Mouse (Mus musculus) testis, postnatal 14 days (tissue): ENCODE data around the gene Epb41l1.
A peak's percentile ranks its signal among the peaks of the same experiment; 100 is the strongest.

ENCODE experiments used
- DNase-seq: peaks from one replicate; pipeline ENCODE4 v3.0.0; 2021; ENCODE audit warnings: low spot score

The Epb41l1 gene

DNA sequence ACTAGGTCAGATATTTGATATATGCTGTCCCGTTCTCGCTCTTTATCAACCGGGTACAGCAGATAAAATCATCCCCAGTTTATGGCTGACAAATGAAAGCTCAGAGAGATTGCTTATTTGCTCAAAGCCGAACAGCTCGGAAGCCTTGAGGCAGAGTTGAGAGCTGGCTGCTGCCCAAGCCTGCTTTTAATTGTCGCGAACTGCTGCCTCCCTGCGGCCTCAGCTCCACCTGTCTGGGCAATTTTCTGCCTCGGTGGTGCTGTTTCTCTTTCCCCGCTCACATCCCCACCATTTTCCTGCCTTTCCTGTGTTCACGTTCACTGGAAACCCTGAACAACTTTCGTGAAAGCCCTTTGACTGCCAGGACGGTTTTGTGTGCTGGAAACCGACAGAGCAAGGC lies 39.8 kb downstream of the Epb41l1 start:
- no peak for DNase-seq

DNA sequence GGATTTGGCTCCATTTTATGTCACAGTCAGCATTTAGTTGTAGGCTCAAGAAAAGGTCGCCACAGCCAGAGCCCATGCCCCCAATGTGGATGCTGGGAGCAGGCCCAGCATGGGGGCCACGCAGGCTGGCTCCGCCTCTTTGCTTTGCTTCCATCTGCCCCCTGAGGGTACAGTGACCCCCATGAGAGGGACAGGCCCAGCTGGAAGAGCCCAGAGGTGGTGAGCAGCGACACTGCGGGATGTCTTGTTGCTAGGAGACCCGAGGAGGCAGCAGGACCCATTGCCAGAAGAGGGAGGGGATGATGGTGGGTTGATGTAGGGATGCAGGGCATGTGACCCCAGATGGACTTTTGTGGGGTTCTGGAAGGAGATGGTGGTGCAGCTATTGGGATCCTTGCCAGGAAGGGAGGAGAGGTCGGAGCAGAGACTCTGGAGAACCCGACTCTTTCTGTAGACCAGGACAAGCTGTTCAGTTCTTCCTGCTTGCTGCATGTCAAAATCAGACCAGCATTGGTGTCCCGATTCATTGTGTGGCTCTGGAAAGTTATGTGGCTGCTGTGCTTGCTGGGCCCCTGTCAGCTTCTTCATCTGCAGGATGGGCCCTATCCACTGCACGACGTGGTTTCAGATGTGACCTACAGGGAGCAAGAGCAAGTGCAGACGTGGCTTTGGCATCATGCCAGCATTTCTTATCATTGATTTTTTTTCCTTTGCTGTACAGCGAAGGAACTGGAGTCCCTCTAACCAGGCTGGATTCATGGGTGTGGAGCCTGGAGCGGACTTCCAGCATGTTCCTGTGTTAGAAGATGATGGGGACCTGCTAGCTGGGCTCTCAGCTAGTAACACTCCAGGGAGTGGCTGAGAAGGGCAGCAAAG lies 41.7 kb downstream of the Epb41l1 start:
- no peak for DNase-seq

DNA sequence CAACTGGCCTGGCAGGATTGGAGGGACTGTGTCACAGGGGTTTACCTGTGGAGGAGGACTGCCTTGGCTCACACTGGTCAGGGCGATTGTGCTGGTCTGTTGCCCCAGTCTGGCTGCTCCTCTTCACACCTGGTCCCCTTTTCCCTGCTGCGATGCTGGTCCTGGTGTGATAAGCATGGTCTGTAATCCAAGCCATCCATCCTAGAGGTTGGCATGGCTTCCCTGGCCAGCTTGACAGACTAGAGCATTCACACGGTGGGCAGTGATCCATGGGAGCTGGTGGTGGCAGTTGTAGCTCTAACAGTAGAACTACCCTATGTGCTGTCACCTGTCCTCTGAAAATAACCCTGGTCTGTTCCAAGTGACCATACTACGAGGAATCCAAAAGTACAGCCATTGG lies 43.7 kb downstream of the Epb41l1 start:
- no peak for DNase-seq

DNA sequence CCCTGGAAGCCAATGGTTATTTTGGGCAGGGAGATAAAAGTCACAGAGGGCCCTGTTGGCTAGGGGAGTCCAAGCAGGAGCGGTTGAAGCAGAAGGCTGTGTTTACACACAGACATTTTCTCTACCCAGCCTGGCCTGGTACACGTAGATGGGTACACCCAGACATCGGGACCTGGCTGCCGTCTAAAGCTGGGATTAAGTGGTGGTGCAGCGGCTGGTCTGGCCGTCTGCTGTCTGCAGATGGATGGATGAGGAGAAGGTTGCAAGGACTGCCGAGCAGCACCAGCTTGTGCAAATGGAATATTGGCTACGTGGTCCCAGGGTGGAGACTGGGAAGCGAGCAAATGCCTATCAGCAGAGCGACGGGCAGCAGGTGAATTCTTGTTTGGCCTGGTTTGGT lies 46.8 kb downstream of the Epb41l1 start:
- no peak for DNase-seq

DNA sequence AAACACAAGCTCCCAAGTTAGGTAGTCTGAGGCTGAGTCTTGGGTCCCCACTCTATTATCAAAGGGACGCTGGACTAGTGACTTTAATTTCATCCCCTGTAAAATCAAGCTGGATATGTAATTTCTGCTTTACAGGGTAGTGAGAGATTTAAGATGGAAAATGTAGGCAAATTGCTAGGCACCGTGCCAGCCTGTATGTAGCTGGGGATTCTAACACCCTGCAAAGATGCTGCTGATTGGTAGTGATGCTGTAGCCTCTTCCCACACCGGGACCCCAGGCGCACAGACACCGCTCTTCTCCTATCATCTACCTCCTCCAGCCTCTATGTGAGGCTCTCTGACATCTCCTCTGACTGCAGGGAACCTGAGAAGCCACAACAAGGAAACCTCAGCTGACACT lies 48.2 kb downstream of the Epb41l1 start:
- no peak for DNase-seq

DNA sequence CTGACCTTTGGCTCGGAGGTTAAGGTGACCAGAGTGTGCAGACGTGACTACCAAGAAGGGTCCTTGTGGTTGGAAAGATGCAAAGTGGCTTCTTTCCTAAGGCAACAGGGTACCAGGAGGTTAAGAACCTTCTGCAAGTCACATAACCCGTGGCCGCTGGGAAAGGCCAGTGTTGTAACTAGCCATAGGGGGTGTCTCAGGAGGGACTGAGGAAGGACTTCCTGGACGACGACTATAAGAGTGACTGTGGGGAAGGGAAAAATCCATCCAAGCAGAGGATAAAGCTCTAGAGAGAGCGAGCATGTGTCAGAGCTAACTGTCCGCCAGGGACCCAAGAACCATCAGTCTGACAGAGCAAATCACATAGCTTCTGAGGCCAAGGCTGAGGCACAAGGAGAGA lies 48.8 kb downstream of the Epb41l1 start:
- no peak for DNase-seq

DNA sequence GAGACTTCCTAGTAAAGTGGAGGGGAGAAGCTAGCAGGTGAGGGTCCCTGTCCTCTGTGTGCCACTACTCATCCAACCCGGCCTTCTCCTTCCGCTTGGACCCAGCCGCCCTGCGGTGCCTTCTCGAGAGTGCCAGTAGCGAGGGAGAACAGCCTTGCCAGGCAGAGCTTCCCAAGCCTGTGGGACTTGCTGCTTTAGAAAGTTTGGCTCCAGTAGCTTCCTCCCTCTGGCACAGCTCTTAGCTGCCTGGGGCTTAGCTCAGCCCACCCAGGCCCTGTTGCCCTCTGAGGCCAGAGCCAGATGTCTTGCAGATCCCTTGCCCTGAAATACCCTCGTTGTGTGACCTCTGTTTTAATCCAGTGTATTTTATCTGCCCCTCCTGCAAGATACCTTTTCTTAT lies 50.2 kb downstream of the Epb41l1 start:
- DNase-seq = no peak

DNA sequence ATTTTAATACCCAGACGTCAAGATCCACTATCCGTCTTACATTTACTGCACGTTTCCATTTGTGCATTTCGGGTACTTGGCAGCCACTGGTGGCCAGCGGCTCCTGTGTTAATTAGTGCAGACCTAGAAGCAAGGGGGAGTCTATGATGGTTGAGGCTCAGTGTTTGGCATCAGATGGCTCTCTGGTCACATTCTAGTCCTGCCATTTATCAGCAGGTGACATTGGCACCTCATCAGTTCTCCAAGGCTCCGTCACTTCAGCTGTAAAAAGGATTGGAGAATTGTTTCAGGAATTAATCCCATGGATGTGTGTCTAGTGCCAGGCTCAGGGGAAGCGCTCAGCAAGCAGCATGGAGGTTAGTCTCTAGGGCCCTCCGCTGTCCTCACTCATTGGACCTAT lies 51.6 kb downstream of the Epb41l1 start:
- no peak for DNase-seq

DNA sequence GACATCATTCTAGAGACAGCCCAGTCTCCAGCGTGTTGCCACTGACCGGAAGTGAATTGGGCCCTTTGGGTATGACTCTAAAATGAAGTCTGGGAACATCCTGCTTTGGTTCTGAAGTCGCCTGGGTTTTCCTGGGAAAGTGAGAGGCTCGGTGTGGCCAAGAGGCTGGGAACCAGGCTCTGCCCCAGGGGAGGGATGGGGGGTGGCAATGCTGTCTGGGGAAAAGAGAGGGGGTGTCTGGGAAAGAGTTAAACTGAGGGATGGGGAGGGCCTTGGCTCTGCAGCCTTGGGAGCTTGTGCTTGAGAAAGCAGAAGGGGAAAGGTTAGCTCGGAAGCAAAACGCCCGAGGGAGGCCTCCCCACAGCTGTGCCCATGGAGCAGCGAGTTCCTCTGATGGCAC lies 53.0 kb downstream of the Epb41l1 start:
- DNase-seq = no peak

DNA sequence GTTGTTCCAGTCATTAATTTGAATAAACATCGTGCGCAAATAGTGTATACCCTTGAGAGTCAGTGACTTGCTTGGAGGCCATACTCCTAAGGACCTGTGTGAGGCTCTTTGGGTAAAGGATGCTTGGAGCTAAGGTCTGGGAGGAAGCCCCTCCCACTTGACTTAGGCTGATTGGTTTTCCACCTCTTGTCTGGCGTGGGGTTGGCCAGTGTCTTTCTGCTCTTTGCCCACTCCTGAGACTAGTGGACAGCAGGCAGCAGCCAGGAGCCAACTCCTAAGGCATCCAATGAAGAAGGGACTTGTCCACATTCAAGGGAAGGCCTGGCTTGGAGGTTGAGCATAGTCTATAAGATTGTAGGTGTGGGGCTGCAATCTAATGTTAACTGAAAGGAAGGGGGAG lies 53.4 kb downstream of the Epb41l1 start:
- no peak for DNase-seq

DNA sequence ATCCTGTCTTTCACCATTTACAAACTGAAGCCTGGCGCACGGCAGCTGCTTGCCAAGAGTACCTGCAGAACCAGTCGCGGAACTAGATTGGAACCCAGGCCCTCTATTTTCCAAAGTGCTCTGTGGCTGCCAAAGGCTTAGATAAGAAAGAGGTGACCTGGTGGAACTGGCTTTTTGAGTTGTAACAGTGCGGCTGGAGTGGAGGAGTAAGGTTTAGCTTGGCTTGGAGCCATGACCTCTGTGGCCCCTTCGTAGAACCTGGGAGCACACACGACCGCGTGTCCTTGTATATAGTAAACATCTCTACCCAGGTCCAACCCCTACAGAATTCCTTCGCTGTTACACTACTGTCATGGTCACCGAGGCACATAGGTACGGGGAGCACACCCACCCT lies 54.2 kb downstream of the Epb41l1 start:
- DNase-seq = no peak

DNA sequence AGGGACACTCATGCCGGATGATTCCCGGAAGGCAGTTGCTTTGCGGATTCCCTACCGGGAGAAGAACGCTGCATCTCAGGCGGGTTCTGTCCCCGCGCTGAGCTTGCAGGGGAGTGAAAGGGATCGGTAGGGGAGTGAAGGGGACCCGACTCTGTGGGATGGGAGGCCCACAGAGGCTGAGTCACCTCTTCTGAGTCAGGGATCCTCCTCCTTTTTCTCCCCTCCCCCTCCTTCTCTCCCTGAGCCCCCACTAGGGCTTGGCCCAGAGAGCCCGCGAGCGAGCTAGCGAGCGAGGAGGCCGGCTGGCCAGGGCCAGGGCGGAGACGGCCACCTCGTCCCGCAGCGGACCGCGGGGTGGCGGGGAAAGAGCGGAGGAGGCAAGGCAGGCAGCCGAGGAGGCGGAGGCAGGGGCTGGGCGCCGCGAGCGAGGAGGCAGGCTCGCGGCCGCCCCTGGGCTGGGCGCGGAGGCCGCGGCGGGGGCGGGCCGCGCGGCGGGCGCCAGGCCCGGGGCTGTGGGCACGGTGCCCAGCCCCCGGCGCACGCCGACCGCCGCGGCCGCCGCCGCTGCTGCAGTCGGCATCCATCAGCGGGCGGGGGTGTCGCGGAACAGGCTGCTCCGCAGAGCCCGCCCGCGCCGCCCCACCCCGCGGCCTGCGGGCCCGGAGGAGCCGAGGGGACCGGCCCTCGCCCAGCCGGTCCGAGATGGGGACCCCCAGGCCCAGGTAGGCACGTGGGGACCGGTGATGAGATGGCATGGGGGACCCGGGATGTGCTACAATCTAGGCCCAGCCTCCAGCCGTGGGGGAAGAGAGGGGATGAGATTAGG lies 54.8 kb downstream of the Epb41l1 start:
- DNase-seq = peak; percentile 61

DNA sequence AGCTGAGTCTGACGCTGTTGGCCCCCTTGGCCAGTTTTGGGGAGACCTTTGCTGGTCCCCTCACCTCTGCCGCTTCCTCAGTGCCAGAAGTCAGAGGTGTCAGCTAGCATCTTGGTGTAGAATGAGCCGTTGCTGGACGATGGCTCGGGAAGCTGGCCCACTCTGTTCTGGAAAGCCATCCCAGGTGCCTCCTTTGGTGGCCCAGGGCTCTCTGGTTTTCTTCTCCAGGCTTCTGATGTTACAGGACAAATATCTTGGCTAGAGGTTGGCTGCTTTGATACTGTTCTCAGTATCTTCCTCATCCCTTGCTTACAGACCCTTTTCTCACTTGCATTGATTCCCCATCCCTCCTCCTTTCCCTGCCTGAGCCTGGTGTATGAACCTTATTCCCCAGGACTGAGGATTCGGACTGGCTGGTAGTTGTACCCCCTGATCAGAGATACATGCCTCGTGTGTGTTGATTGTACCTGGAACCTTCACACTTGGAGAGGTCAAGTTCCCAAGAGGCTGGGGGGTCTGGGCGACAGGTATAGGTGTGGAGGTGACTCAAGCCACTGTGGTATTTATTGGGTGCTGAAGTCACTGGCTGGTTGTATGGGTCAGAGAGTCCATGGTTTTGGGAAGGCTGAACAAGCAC lies 55.5 kb downstream of the Epb41l1 start:
- no peak for DNase-seq

DNA sequence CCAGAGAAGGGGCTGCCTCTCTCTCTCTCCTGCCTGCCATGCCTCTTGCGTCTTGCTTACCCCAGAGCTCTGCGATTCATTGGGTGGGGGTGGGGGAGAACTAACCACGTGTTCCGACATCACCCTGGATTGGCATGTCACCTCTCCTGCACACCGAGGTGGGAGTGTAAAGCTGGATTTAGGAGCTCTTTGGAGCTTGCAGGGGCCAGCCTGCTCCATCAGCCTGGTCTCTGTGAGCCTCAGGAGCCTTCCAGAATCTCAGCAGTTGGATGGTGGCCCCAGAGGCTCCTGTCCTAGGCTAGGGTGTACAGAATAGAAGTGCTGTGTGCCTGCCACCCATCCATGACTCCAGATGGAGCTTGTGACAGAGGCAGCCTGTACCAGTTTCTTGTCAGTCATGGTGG lies 56.0 kb downstream of the Epb41l1 start:
- DNase-seq = no peak

DNA sequence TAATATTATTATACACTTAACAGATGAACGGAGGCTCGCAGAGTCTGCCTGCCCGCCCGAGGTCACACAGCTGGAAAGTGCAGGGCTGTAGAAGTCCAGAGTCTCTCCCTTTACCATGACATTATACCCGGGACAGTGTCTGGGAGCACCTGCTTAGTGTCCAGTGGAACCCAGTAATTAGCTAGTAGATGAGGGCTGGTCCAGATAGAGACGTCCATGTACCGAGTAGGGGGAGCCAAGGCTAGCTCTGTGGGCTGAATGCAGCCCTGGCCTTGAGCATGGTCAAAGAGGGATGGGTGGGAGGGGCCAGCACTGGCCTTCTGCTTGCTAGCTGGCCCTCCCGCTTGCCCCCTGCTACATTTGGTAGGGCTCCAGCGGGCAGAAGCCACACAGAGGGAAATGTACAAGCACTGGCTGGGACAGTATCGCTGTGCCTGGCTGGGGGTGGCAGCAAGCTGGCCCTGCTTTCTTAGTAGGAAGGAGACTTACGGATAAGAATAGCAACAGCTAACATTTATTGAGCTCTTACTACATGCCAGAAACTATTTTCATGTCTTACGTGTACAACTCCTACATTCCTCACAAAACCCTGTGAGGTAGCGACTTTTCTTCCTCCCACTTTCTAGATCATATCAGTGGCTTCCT lies 57.5 kb downstream of the Epb41l1 start:
- no peak for DNase-seq

DNA sequence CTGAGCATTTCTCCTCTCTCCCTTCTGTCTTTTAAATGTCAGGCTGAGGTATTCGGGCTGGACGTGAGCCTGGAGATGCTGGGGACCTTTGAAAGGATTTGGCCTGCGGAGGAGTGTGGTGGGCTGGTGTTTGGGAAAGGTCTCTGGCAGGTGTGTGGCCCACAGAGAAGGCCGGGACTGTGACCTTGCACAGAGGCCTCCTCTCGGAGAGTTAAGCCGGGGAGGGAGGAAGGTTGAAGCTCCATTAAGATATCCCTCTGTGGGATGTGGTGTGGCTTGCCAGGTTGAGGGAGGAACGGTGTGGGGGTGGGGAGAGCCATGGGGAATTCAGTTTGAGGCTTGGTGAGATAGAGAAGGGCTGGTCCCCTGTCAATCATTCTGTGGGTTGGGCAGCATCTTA lies 59.1 kb downstream of the Epb41l1 start:
- no peak for DNase-seq

DNA sequence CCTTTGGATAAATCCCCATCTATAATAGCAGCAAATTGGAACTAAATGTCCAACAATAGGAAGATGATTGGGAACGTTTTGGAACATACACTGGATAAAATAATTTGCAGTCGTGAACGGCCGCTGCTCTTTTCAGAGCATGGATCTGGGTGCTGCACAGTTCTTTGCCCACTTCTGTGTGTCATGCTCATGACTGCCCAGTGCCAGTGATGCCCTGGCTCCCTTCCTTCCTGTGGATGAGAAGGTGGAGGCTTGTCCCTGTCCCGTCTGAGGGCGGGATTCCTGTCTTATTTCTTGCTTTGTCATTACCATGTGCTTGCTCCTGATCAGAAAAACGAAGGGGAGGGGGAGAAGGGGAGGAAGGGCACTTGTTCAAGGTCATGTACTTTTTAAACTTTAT lies 59.6 kb downstream of the Epb41l1 start:
- DNase-seq = no peak

DNA sequence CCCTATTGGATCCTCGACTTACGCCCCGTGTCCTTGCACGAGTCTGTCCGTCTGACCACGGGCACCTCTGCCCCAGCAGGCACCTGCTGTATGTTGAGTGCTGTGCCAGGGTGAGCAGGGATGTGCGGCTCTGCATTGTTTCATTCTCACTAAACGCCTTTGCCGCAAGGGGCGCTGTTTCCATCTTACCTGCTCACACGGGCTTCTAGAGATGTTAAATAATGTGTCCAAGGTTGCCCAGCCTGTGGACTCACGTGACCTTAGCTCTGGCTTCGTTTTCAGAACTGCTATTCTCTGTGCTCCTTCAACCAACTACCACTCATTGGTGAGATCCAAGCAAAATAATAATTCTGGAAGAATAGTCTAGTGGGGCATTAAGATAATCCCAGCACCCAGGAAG lies 61.6 kb downstream of the Epb41l1 start:
- no peak for DNase-seq

DNA sequence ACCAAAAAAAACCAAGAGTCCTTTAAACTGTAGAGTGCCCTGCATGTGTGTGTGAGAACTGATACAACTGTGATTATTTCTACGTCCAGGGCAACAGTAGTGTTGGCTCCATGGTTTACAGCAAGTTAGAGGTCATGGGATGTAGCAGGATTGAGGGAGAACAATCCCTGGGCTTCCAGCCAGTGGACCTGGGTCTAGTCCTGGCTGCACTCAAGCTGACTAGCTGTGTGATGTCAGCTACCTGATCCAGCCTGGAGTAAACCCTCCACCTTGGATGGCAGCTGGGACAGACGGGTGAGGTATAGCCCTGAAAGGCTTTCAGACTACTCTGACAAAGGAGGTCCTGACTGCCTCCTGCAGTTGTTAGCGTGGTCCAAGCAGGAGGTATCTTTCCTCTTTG lies 62.1 kb downstream of the Epb41l1 start:
- no peak for DNase-seq

DNA sequence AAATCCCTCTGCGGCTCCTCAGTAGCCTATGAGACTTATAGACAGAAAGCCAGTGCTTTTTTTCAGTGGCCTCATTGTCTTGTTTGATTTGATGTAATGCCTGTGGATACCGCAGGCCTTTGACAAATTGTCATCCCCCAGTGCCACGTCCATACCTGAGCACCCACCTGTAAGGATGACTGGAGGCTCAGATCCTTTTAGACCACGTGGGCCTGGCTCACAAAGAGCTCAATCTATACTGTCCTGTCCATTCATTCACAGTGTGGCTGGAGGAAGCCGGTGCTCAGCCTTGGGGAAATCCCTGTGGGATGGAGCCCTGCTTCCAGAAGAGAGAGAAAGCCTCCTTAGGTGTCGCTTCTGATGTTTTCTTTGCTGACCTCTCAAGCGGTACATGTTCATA lies 62.5 kb downstream of the Epb41l1 start:
- no peak for DNase-seq

DNA sequence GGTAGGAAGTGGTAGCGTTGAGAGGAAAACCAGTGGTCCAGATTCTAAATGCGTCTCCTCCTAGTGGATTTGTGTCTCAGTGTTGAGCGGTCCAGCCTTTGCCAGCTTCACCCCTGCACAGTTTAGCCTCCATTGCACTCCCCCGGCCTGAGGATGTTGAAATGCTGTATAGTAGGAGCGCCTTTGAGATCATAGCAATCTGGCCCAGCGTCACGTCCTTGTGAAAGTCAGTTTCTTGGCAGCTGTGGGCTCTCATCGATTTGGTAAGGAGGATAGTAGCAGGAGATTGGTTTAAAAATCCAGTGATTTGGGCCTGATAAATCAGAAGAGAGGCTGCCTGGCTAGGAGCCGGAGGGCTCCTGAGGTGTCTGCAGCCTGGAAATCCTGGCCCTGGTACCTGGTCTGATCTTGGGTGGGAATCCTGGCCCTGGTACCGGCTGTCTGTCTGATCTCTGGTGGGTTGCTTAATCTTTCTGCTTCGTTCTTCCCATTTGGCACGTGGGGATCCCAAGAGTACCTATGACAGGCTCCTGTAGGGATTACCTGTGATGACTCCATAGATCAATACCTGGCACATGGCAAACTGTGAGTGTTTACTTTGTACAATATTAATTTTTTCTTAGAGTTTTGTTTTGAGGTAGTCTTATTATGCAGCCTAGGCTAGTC lies 65.5 kb downstream of the Epb41l1 start:
- DNase-seq = no peak

DNA sequence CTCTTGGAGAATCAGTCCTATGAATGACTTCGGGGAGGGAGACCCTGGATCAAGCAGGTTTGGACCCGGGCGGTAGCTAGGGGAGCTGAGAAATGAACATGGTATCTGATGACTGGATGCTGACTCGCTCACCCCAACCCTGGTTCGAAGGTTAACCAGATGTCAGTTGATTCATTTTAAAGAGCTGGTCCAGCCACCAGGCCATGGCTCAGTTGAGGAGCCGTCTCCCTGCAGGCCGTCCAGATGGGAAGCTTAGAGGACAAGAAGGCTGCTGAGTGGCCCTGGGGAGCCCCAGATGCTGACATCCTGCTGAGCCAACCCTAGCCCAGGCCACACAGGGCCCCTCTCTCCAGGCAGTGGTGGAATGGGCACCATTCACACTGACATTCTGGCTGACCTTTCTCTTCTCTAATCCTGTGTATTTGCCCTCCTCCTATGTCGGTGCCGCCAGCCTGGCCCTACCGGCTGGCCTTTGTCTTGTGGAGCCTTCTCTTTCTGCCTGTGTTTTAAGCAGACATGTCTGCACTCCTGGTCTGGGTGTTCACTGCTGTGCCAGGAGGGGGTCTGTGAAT lies 67.0 kb downstream of the Epb41l1 start:
- DNase-seq = no peak
